Mouse (Mus musculus) brown adipose tissue, adult 24 weeks (tissue): ENCODE data around the gene Thsd7b. TPM values are rescaled to one million over a fixed set of nuclear protein-coding genes. Genes with fewer than 3 reads are reported as not detected.

Experiments
- H3K27ac ChIP-seq: fragments of 200-500 bp; replicated peaks from 2 replicates; pipeline ENCODE4 v1.5.1; 2012; ENCODE audit warnings: low read depth, mild to moderate bottlenecking, low read length
- H3K4me1 ChIP-seq: fragments of 200-500 bp; 2 replicates; pipeline ENCODE4 v1.6.1; 2012; ENCODE audit warnings: low read length, mixed read lengths; ENCODE audit not compliant: control insufficient read depth, insufficient read depth, insufficient read length
- H3K4me3 ChIP-seq: fragments of 200-500 bp; 2 replicates; pipeline ENCODE4 v1.5.1; 2012; ENCODE audit warnings: low read depth, mild to moderate bottlenecking, low read length, moderate library complexity; ENCODE audit not compliant: insufficient read depth
- polyA plus RNA-seq: library from polyadenylated mRNA; stranded (reverse); fragments of >200 nt; gene quantifications from 2 replicates; pipeline ENCODE4 v1.2.4, GENCODE M21; 2012; ENCODE audit not compliant: missing spikeins, insufficient read depth, insufficient read length

Thsd7b gene
- polyA plus RNA-seq = not detected in 2 replicates

DNA sequence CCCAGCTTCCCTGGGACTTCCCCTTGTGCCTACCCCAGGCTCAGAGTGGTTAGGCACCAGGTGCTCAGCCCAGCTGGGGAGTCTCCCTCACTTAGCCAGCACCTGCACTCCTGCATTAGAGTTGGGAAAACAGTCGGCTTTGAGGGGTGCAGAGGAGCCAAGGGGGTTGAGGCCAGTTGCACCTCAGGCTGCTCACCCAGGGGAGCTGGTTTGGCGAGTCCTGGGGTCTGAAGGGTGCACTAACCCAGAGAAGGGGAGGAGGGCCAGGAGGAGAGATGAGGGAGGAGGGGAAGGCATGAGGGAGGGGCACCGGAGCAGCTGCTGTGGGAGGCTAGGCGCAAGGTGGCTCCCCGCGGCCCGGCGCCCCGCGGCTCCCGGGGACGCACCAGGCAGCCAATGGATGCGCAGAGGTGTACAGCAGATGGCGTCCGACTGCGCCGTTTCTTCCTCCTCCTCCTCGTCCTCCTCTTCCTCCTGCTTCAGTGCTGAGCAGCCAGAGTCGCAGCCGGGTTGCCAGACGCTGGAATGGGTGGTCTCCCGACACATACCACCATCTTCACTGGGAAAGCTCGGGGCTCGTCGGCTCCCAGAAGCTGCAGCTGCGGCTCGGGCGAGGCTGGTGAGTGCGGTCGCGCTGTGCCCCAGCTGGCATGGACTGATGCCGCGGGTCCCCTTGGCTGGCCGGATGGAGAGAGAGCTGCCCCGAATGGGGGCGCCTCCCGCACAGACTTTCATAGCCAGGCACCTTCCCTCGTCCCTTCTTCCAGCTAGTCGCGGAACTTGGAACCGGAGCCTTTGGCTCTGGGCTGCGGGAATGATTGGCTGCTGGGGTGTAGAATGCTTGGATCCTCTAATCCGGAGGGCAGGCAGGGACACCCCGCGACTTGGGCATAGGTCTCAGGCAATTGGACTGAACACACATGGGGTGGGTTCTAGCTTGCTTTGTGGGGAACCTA, at the start of gene Thsd7b:
Gene Thsd7b (plus strand): TSS at position 321 of the 956 bp plus-strand sequence.
- Histone ChIP-seq H3K4me1 (no peaks in the 10 kb centered on the region), H3K27ac (no peak within 1 kb of the TSS), H3K4me3 (no peak within 1 kb of the TSS)

- Histone ChIP-seq H3K4me1 (no peaks in the 10 kb centered on the region), H3K4me3 (no peak overlapping the region), H3K27ac (no peak overlapping the region)
These were observed 28.8 kb upstream of the Thsd7b start for GRCm38 (mm10) chr1:129244292-129244691.

DNA sequence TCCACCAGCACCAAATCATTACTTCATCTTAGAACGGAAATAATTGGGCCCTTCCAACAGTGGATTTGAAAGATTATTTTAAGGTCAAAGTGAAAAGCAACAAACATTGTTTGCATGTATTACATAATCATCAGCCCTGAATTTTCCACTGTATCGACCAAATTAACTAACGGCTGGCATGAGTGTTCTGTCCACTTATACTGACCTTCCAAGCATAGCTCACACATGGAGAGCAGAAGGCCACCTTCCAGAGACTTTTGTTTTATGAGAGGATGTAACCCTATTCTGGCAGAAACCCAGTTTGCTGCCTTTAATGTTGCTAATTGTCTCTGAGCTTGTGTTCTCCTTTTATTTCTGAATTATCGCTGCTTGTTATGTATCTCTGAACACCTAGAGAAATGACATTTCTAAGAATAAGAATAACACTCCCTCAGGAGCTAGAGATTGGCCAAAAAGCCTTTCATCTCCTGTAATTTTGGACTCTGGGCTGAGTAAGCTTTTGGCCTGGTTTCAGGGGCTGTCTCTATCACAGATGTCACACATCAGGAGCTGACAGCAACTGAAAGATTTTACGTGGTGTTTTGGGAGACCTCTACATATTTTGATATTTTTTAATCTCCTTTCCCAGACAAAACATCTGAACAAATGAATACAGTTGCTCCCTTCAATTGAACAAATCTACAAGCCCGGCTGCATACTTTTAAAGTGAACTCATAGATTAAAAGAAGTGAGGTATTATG, 22.2 kb upstream of the Thsd7b start:
- Histone ChIP-seq H3K27ac (no peak overlapping the region), H3K4me1 (no peaks in the 10 kb centered on the region), H3K4me3 (no peak overlapping the region)

GRCm38 (mm10) chr1:129266684-129267083, 6.4 kb upstream of the Thsd7b start:
- no peak overlapping the region for H3K4me3 ChIP-seq
- no peaks in the 10 kb centered on the region for H3K4me1 ChIP-seq
- no peak overlapping the region for H3K27ac ChIP-seq

- H3K27ac ChIP-seq = no peak overlapping the region
- H3K4me3 ChIP-seq = no peak overlapping the region
- no peaks in the 10 kb centered on the region for H3K4me1 ChIP-seq
These were observed 31.1 kb downstream of the Thsd7b start for GRCm38 (mm10) chr1:129304173-129304572.

DNA sequence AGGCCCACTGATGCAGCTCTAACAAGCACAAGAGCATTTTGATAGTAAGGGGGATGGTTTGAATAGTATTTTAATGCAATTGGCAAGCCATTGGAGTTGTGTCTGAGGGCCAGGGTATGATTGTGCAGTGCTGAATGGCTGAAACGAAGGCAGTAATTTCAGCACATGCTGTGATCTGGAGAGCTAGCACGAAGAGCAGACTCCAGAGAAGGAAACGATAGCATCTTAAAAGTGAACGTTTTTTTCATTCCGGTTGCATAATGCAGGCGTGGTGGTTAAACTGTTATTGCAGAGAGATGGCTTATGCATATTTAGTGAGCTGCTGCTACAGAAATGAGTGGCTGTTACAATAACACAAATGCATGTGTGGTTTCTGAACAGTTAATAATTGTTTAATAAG, 51.3 kb downstream of the Thsd7b start:
- Histone ChIP-seq H3K4me3 (no peak overlapping the region), H3K27ac (no peak overlapping the region), H3K4me1 (no peaks in the 10 kb centered on the region)

GRCm38 (mm10) chr1:129324798-129325197, 51.7 kb downstream of the Thsd7b start:
- H3K27ac ChIP-seq = no peak overlapping the region
- no peak overlapping the region for H3K4me3 ChIP-seq
- H3K4me1 ChIP-seq = no peaks in the 10 kb centered on the region

- no peak overlapping the region for H3K27ac ChIP-seq
- no peaks in the 10 kb centered on the region for H3K4me1 ChIP-seq
- no peak overlapping the region for H3K4me3 ChIP-seq
These were observed 83.5 kb downstream of the Thsd7b start for GRCm38 (mm10) chr1:129356631-129357030.

- H3K4me1 ChIP-seq = no peaks in the 10 kb centered on the region
- no peak overlapping the region for H3K27ac ChIP-seq
- no peak overlapping the region for H3K4me3 ChIP-seq
These were observed 84.3 kb downstream of the Thsd7b start for GRCm38 (mm10) chr1:129357378-129357777.

GRCm38 (mm10) chr1:129363368-129363767, 90.3 kb downstream of the Thsd7b start:
- H3K4me3 ChIP-seq = no peak overlapping the region
- no peaks in the 10 kb centered on the region for H3K4me1 ChIP-seq
- H3K27ac ChIP-seq = no peak overlapping the region

DNA sequence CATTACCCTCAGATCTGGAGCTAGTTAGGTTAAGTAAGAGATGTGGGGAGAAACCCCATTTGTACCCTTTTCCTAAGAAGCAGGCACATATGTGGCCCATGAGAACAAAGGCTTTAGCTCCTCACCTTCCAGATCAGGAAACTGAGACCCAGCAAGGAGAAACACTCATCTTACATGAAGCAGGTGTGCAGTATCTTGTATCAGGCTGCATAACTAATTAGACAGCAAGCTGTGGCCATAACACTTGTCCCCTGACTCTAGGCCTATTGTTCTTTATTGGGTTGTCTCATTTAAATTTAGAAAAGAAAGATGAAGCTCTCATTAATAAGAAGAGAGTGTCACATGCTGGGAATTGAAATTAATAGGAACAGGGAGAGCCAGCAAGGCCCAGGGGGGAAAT, 91.7 kb downstream of the Thsd7b start:
- H3K4me1 ChIP-seq = no peaks in the 10 kb centered on the region
- H3K4me3 ChIP-seq = no peak overlapping the region

DNA sequence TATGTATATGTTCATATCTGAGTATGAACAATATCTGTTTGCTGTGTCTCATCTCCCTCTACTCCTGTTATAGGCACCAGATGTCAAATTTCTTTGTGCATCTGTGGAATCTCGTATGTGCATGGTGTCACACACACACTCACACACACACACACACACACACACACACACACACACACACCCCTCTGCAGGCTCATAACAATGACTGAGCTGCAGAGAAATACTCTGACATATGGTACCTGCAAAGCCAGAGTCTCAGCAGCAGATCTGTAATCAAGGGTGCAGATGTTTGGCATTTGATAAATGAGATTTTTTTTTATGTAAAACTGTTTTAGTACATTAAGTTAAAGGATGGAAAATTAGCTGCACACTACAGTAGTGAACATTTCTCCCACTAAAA, 92.5 kb downstream of the Thsd7b start:
- no peaks in the 10 kb centered on the region for H3K4me1 ChIP-seq
- H3K27ac ChIP-seq = no peak overlapping the region
- no peak overlapping the region for H3K4me3 ChIP-seq

More for the DNA sequence above, 91.7 kb downstream of the Thsd7b start:
- H3K27ac ChIP-seq = no peak overlapping the region

- H3K4me1 ChIP-seq = no peaks in the 10 kb centered on the region
- no peak overlapping the region for H3K4me3 ChIP-seq
- H3K27ac ChIP-seq = no peak overlapping the region
These were observed 113.4 kb downstream of the Thsd7b start for GRCm38 (mm10) chr1:129386479-129386878.

GRCm38 (mm10) chr1:129411584-129411983, 138.5 kb downstream of the Thsd7b start:
- Histone ChIP-seq H3K27ac (no peak overlapping the region), H3K4me3 (no peak overlapping the region)

GRCm38 (mm10) chr1:129421581-129421980, 148.5 kb downstream of the Thsd7b start:
- Histone ChIP-seq H3K4me3 (no peak overlapping the region), H3K27ac (no peak overlapping the region), H3K4me1 (no peaks in the 10 kb centered on the region)

More at GRCm38 (mm10) chr1:129411584-129411983, 138.5 kb downstream of the Thsd7b start:
- H3K4me1 ChIP-seq = no peaks in the 10 kb centered on the region
